Comparison of ENCODE assay signal across 8 mouse cellular contexts in genomic region chr7:24889431-24890220, GRCm38 (mm10). TPM values are rescaled to one million over a fixed set of nuclear protein-coding genes. Genes with fewer than 3 reads are reported as not detected.
DNase-seq lines count a peak whose midpoint lies in the region; ATAC-seq and TF ChIP-seq lines count a peak whose summit lies in the region.
"Had no signal": no experiment of that assay in that cellular context is flagged by ENCODE, and none has a peak within 500 bp of the region (broad histone marks: within the 10 kb centered on the region; RNA-seq: fewer than 3 reads in every experiment).

No protein-coding gene starts in this region.

- H3K9ac ChIP-seq in lung, embryonic 14.5 days: no peak overlapping the region
- H3K9ac ChIP-seq in intestine, embryonic 16.5 days (ENCODE audit: low read depth, low read length): no peak overlapping the region
- H3K9ac ChIP-seq in liver, embryonic 13.5 days: 0 out of 2 replicates have a peak overlapping the region, but pooled peaks have one; percentile 3

- 0 out of 2 replicates have a peak overlapping the region, but pooled peaks have one; percentile 56 for H3K27ac ChIP-seq in lung, embryonic 14.5 days (ENCODE audit: low read depth)
- peak overlapping the region; percentile 4; the same call in 1 of the 2 replicates for H3K27ac ChIP-seq in intestine, embryonic 16.5 days (ENCODE audit: low read length)
- peak overlapping the region; percentile 67 for H3K27ac ChIP-seq in liver, embryonic 13.5 days
- H3K27ac ChIP-seq in gastrocnemius, adult 2 months: no peak overlapping the region; the same call in 1 of the 2 replicates

- no peak for TF ChIP-seq CTCF in lung, embryonic 14.5 days (IDR thresholded peaks at IDR 0.05; ENCODE audit: low read depth)
- TF ChIP-seq CTCF in gastrocnemius, adult 2 months (IDR thresholded peaks at IDR 0.05): no peak

- no peak for DNase-seq in lung, embryonic 14.5 days
- DNase-seq in lung, postnatal 10 days: no peak
- DNase-seq in MN1 (ENCODE audit: low spot score): peak; percentile 30
- DNase-seq in liver, embryonic 13.5 days: no peak
- DNase-seq in frontal cortex, postnatal 36 days (ENCODE audit: low spot score in 2 of 2): no peak
- no peak for DNase-seq in gastrocnemius, adult 2 months

- intact Hi-C loops in gastrocnemius, adult 2 months (cut with DNase I): loop anchor here (1.0 to 10.0 kb wide), 3 partner anchors 15 to 775 kb away; partner anchors contain the start of gene Zfp112

- H3K9me3 ChIP-seq in lung, embryonic 14.5 days (ENCODE audit: low read depth, low read length): no peaks in the 10 kb centered on the region
- no peaks in the 10 kb centered on the region for H3K9me3 ChIP-seq in intestine, embryonic 16.5 days (ENCODE audit: control insufficient read depth, low read length)
- no peaks in the 10 kb centered on the region for H3K9me3 ChIP-seq in liver, embryonic 13.5 days (replicated peaks)

- no peak overlapping the region for H3K4me3 ChIP-seq in lung, embryonic 14.5 days (ENCODE audit: low read depth, low read length)
- no peak overlapping the region for H3K4me3 ChIP-seq in intestine, embryonic 16.5 days (ENCODE audit: low read length)
- no peak overlapping the region for H3K4me3 ChIP-seq in liver, embryonic 13.5 days (replicated peaks)
- H3K4me3 ChIP-seq in gastrocnemius, adult 2 months: no peak overlapping the region

- peaks cover 63% of the 10 kb centered on the region for H3K36me3 ChIP-seq in lung, embryonic 14.5 days (ENCODE audit: insufficient read depth)
- peaks cover 33% of the 10 kb centered on the region for H3K36me3 ChIP-seq in intestine, embryonic 16.5 days (ENCODE audit: control insufficient read depth, insufficient read depth, low read length)
- H3K36me3 ChIP-seq in liver, embryonic 13.5 days: peaks cover 64% of the 10 kb centered on the region

- peaks cover 8% of the 10 kb centered on the region for H3K4me1 ChIP-seq in lung, embryonic 14.5 days (ENCODE audit: insufficient read depth)
- peaks cover 21% of the 10 kb centered on the region for H3K4me1 ChIP-seq in intestine, embryonic 16.5 days (ENCODE audit: control insufficient read depth, insufficient read depth, low read length)
- peaks cover 60% of the 10 kb centered on the region for H3K4me1 ChIP-seq in liver, embryonic 13.5 days (replicated peaks)

- no peak overlapping the region for H3K4me2 ChIP-seq in lung, embryonic 14.5 days
- H3K4me2 ChIP-seq in intestine, embryonic 16.5 days (ENCODE audit: low read depth, low read length): no peak overlapping the region
- H3K4me2 ChIP-seq in liver, embryonic 13.5 days: no peak overlapping the region

- 80% methylated on average over 6 of the region's 6 CpGs for WGBS in lung, embryonic 14.5 days
- 77% methylated on average over 6 of the region's 6 CpGs for WGBS in intestine, embryonic 16.5 days
- 78% methylated on average over 6 of the region's 6 CpGs for WGBS in liver, embryonic 13.5 days (ENCODE audit: insufficient replicate concordance)

- H3K27me3 ChIP-seq in lung, embryonic 14.5 days (ENCODE audit: insufficient read depth, low read length): no peaks in the 10 kb centered on the region
- H3K27me3 ChIP-seq in intestine, embryonic 16.5 days (replicated peaks; ENCODE audit: control insufficient read depth, insufficient read depth, low read length): no peaks in the 10 kb centered on the region
- H3K27me3 ChIP-seq in liver, embryonic 13.5 days: no peaks in the 10 kb centered on the region

- peak; percentile 7; the same call in 1 of the 2 replicates for ATAC-seq in lung, embryonic 14.5 days (ENCODE audit: insufficient read depth)
- peak; percentile 19 for ATAC-seq in intestine, embryonic 16.5 days
- ATAC-seq in liver, embryonic 13.5 days (ENCODE audit: low read depth): peak; percentile 7

RNA-seq across cellular contexts. Expression of gene Rps19, which starts 5.5 kb away (rescaled TPM):
- 3,015 and 3,069 TPM in 2 replicates for polyA plus RNA-seq in lung, embryonic 14.5 days (2014; fragmentation: Nextera tagmentation; extraction: Ambion mirVana)
- polyA plus RNA-seq in intestine, embryonic 16.5 days (2015; fragmentation: Nextera tagmentation; extraction: Ambion mirVana): 2,122 and 2,334 TPM in 2 replicates
- polyA plus RNA-seq in liver, embryonic 13.5 days (2015; fragmentation: Nextera tagmentation; extraction: Ambion mirVana): 1,483 and 1,612 TPM in 2 replicates
- total RNA-seq in gastrocnemius, adult 2 months (2021): 100 to 1,000 TPM; 326 to 419 TPM

RNA-seq across cellular contexts. Expression of gene Cd79a, which starts 7.6 kb away (rescaled TPM):
- polyA plus RNA-seq in lung, embryonic 14.5 days (2014; fragmentation: Nextera tagmentation; extraction: Ambion mirVana): 0.16 and 0.24 TPM in 2 replicates
- polyA plus RNA-seq in intestine, embryonic 16.5 days (2015; fragmentation: Nextera tagmentation; extraction: Ambion mirVana): 0.39 and 0.46 TPM in 2 replicates
- 0.51 and 0.61 TPM in 2 replicates for polyA plus RNA-seq in liver, embryonic 13.5 days (2015; fragmentation: Nextera tagmentation; extraction: Ambion mirVana)
- total RNA-seq in gastrocnemius, adult 2 months (2021): not detected
- polyA plus RNA-seq: heart, embryonic 14.5 days had no signal

RNA-seq across cellular contexts. Expression of gene Arhgef1, which starts 13.1 kb away (rescaled TPM):
- polyA plus RNA-seq in lung, embryonic 14.5 days (2014; fragmentation: Nextera tagmentation; extraction: Ambion mirVana): 109 and 120 TPM in 2 replicates
- 69.1 and 71.3 TPM in 2 replicates for polyA plus RNA-seq in intestine, embryonic 16.5 days (2015; fragmentation: Nextera tagmentation; extraction: Ambion mirVana)
- polyA plus RNA-seq in liver, embryonic 13.5 days (2015; fragmentation: Nextera tagmentation; extraction: Ambion mirVana): 44.3 and 48.2 TPM in 2 replicates
- 10 to 100 TPM; 28.4 to 29.3 TPM for total RNA-seq in gastrocnemius, adult 2 months (2021)

RNA-seq across cellular contexts. Expression of gene Dmrtc2, which starts 19.8 kb away (rescaled TPM):
- polyA plus RNA-seq in lung, embryonic 14.5 days (2014; fragmentation: Nextera tagmentation; extraction: Ambion mirVana): not detected in 2 replicates
- polyA plus RNA-seq in intestine, embryonic 16.5 days (2015; fragmentation: Nextera tagmentation; extraction: Ambion mirVana): not detected in 2 replicates
- not detected in 2 replicates for polyA plus RNA-seq in liver, embryonic 13.5 days (2015; fragmentation: Nextera tagmentation; extraction: Ambion mirVana)
- total RNA-seq in gastrocnemius, adult 2 months (2021): not detected
- polyA plus RNA-seq: heart, embryonic 14.5 days had no signal

RNA-seq across cellular contexts. Expression of gene Lypd4, which starts 19.9 kb away (rescaled TPM):
- not detected in 2 replicates for polyA plus RNA-seq in lung, embryonic 14.5 days (2014; fragmentation: Nextera tagmentation; extraction: Ambion mirVana)
- not detected in 2 replicates for polyA plus RNA-seq in intestine, embryonic 16.5 days (2015; fragmentation: Nextera tagmentation; extraction: Ambion mirVana)
- polyA plus RNA-seq in liver, embryonic 13.5 days (2015; fragmentation: Nextera tagmentation; extraction: Ambion mirVana): not detected in 2 replicates
- not detected for total RNA-seq in gastrocnemius, adult 2 months (2021)
- polyA plus RNA-seq: heart, embryonic 14.5 days had no signal
